Mouse (Mus musculus): ENCODE measurements around the gene Exog.

The Exog gene

GRCm38 (mm10) chr9:119512993-119513392 is 68.2 kb downstream of the Exog start:
- DNase-seq: no peak

GRCm38 (mm10) chr9:119513816-119514215 is 69.1 kb downstream of the Exog start:
- DNase-seq: no peak

DNA sequence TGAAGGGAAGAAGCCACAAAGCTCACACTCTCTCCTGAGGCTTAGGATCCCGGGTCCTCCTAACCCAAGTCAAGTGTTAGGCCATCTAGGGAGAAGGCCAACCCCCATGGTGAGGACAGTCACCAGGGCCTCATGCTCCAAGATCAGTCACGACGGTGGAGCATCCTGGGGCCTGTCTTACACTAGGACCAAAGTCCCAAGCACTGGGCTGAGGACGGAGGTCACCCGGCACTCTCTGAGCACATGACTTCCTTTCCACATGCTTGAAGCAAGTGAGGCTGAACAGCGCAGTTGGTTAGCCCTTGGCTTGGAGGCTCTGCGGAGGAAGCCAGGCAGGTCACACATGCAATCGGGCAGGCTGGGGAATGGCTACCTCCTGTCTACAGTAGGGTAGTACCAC is 70.2 kb downstream of the Exog start:
- no peak for DNase-seq
